Mouse (Mus musculus) C2C12 (cell line): ENCODE results near the gene Mctp1. TPM values are rescaled to one million over a fixed set of nuclear protein-coding genes. Genes with fewer than 3 reads are reported as not detected.

Experiments used
- H3K27me3 ChIP-seq: one replicate; pipeline ENCODE4 v1.6.1; 2011; ENCODE audit not compliant: control insufficient read depth, insufficient read depth, insufficient read length
- H3K36me3 ChIP-seq: one replicate; pipeline ENCODE4 v1.6.1; 2011; ENCODE audit not compliant: control insufficient read depth, insufficient read depth
- H3K4me3 ChIP-seq: one replicate; pipeline ENCODE4 v1.5.1; 2011; ENCODE audit warnings: mild to moderate bottlenecking, control low read depth; ENCODE audit not compliant: poor library complexity, insufficient read depth, severe bottlenecking
- H3K79me2 ChIP-seq: one replicate; pipeline ENCODE4 v1.6.1; 2011; ENCODE audit not compliant: control insufficient read depth, insufficient read depth
- H3K79me3 ChIP-seq: one replicate; pipeline ENCODE4 v1.6.1; 2011; ENCODE audit warnings: low read depth, control low read depth
- H3ac ChIP-seq: one replicate; pipeline ENCODE3; 2011; ENCODE audit warnings: low read depth; ENCODE audit not compliant: control insufficient read depth, insufficient read length
- CEBPB ChIP-seq: IDR thresholded peaks from one replicate; pipeline ENCODE4 v1.6.1; 2011; ENCODE audit warnings: low read depth, mild to moderate bottlenecking, control low read depth, moderate library complexity
- CTCF ChIP-seq: IDR thresholded peaks from one replicate; pipeline ENCODE4 v1.5.1; 2011; ENCODE audit not compliant: control insufficient read depth, insufficient read depth, insufficient read length
- FOSL1 ChIP-seq: IDR thresholded peaks from one replicate; pipeline ENCODE4 v1.8.0; 2011; ENCODE audit warnings: mild to moderate bottlenecking, low read length; ENCODE audit not compliant: poor library complexity, insufficient read depth, severe bottlenecking
- MAX ChIP-seq: IDR thresholded peaks from one replicate; pipeline ENCODE4 v1.6.1; 2011; ENCODE audit warnings: mild to moderate bottlenecking, control low read depth
- MYOD1 ChIP-seq: IDR thresholded peaks from one replicate; pipeline ENCODE4 v1.6.1; 2011; ENCODE audit warnings: low read depth; ENCODE audit not compliant: control insufficient read depth, insufficient read length
- MYOG ChIP-seq: IDR thresholded peaks from one replicate; pipeline ENCODE4 v1.6.1; 2011; ENCODE audit not compliant: control insufficient read depth, insufficient read length; ENCODE audit errors: extremely low read depth
- USF1 ChIP-seq: IDR thresholded peaks from one replicate; pipeline ENCODE4 v1.6.1; 2011; ENCODE audit warnings: low read depth, mild to moderate bottlenecking, control low read depth, moderate library complexity
- polyA plus RNA-seq: library from polyadenylated mRNA; unstranded; fragments of >200 nt; fragmentation: generic; extraction: Trizol; gene quantifications from one replicate; pipeline ENCODE4 v1.2.1, GENCODE M21; 2012; ENCODE audit warnings: missing spikeins

Mctp1 gene
- polyA plus RNA-seq, 1 experiment, result 0.36 TPM

DNA sequence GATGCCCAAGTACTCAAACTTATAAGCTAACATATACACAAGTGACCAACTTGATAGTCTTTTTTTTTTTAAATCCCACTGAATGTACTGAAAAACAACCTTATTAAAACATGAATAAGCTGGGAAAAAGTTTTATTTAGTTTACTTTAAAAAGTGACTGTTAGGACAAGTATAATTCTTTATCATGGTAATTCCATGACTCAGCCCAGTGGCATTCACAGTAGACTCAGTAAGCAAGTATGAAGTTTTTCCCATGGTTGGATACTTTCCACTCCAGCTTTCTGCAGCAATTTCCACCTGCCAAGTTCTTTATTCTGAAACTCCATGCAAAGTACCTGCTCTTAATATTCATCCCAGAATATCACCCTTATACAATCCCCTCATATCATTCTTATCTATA is 97.3 kb downstream of the Mctp1 start:
- H3K27me3 ChIP-seq, result no peaks in the 10 kb centered on the region
- H3K4me3 ChIP-seq, result no peak overlapping the region
- no peak overlapping the region for H3ac ChIP-seq
- TF ChIP-seq MYOD1, result no peak
- no peak for TF ChIP-seq MAX
- no peak for TF ChIP-seq CTCF
- TF ChIP-seq FOSL1, result no peak
- no peak for TF ChIP-seq USF1
- no peak for TF ChIP-seq MYOG
- no peak for TF ChIP-seq CEBPB
- no peaks in the 10 kb centered on the region for H3K79me2 ChIP-seq
- no peaks in the 10 kb centered on the region for H3K36me3 ChIP-seq
- no peaks in the 10 kb centered on the region for H3K79me3 ChIP-seq

DNA sequence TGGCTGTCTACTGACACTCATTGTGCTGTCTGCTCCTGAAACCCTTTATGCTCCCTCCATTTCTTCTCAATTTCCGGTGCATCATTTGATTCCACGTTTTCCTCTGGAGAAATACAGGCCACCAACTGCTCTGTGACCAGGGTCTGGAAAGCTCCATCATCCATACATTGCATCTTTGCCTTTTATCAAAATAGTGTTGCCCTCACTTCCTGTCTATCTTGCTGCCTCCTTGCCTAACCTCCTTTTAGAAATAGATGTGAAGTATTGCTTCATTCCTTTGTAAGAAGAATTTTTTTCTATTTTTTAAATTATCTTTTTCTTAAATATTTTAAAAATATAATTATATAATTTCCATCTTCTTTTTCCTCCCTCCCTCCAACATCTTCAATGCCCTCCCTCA is 98.7 kb downstream of the Mctp1 start:
- TF ChIP-seq FOSL1, result no peak
- TF ChIP-seq MYOG, result no peak
- no peak for TF ChIP-seq MAX
- no peak for TF ChIP-seq CTCF
- no peak for TF ChIP-seq MYOD1
- no peak for TF ChIP-seq USF1
- TF ChIP-seq CEBPB, result no peak
- H3K27me3 ChIP-seq, result no peaks in the 10 kb centered on the region
- no peak overlapping the region for H3K4me3 ChIP-seq
- no peaks in the 10 kb centered on the region for H3K36me3 ChIP-seq
- no peaks in the 10 kb centered on the region for H3K79me2 ChIP-seq
- no peak overlapping the region for H3ac ChIP-seq
- H3K79me3 ChIP-seq, result no peaks in the 10 kb centered on the region

DNA sequence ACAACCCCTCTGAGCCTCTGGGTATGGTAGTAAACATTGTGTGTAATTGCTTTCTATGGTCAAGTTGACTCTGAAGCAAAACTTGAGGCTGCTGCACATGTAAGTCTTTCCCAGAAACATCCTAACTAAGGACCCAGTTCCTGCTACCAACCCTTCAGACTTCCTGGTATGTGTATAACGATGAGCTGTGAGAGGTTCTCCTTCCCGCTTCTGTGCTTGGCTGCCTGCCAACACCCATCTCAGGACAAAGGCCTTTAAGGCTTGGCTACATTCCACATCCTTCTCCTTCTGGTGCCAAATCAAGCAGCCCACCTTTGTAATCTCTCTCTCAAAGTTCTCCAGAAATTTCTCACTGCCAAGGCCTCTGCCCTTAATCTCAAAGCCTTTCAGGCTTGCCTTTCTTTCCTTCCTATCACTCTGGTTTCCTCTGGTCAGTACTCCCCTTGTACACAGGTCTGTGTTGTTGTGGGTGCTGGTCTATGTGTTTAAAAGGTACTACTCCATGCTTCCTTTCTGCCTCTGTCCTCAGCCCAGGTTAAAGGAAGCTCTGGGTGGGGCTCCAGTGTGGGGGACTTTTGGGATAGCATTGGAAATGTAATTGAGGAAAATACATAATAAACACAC is 99.9 kb downstream of the Mctp1 start:
- Histone ChIP-seq H3K36me3 (no peaks in the 10 kb centered on the region), H3K4me3 (no peak overlapping the region), H3K27me3 (no peaks in the 10 kb centered on the region), H3ac (no peak overlapping the region), H3K79me2 (no peaks in the 10 kb centered on the region), H3K79me3 (no peaks in the 10 kb centered on the region)
- TF ChIP-seq USF1, result no peak
- TF ChIP-seq CEBPB, result no peak
- TF ChIP-seq FOSL1, result no peak
- no peak for TF ChIP-seq MYOD1
- no peak for TF ChIP-seq MAX
- no peak for TF ChIP-seq MYOG
- TF ChIP-seq CTCF, result no peak

DNA sequence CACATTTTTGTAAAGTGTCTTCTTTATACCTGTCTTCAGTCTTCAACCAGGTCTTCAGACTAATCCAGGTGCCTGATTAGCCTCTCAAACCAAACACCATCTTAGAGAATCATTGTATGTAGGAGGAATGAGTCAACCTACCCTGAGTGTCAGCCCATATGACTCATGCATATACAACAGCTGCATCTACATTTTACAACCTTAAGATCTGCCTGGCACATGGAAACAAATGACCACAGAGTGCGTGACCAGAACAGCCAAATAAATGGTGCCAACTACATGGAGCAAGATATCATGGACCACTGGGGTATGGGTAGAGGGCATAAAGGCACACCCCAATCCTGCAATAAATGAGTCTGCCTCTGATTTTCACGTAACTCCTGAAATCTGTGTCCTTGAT is 131.6 kb downstream of the Mctp1 start:
- TF ChIP-seq MAX (no peak), FOSL1 (no peak), MYOD1 (peak; percentile 83), USF1 (no peak), CTCF (no peak)
- Histone ChIP-seq H3K27me3 (no peaks in the 10 kb centered on the region), H3K79me2 (no peaks in the 10 kb centered on the region), H3K36me3 (no peaks in the 10 kb centered on the region), H3K4me3 (no peak overlapping the region), H3K79me3 (no peaks in the 10 kb centered on the region), H3ac (no peak overlapping the region)

DNA sequence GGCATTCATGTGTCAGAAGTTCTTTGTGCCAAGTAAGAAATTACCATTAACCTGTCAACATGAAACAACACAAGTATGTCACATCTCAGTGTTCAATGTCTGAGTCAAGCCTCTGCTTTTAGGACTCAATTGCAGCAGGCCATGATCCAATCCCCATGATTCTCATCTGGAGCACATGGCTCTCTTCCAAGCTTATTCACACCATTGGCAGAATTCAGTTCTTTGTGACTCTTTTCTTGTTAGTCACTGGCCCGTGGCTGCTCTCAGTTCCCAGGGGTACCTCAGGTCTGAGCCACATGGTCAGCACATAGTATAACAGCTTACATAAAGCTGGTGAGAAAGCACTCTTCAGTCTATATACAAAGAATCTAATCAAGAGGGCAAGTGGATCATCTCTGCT is 138.8 kb downstream of the Mctp1 start:
- no peaks in the 10 kb centered on the region for H3K79me3 ChIP-seq
- no peaks in the 10 kb centered on the region for H3K36me3 ChIP-seq
- no peak overlapping the region for H3ac ChIP-seq
- TF ChIP-seq USF1 (no peak), CTCF (no peak), MAX (no peak), FOSL1 (no peak), MYOG (no peak), MYOD1 (no peak), CEBPB (no peak)
- no peaks in the 10 kb centered on the region for H3K27me3 ChIP-seq
- no peak overlapping the region for H3K4me3 ChIP-seq
- no peaks in the 10 kb centered on the region for H3K79me2 ChIP-seq

DNA sequence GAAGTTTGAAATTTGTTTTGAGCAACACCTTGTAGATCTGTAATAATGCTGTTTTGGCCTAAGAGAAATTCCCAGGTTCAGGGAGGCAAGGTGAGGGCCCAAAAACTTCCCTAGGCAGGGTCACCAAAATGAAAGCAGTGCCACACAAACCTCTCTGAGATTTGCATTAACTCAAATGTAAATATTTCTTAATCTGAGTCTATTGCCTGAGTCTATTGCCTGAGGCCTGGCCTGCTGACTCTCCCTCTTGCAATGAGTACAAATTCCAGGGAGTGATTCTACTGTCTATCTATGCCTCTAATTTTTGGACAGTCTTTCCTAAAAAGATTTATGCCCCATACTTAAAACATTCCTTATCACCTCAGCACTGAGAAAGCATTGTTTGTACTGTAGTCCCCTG is 143.0 kb downstream of the Mctp1 start:
- H3ac ChIP-seq, result no peak overlapping the region
- H3K79me3 ChIP-seq, result no peaks in the 10 kb centered on the region
- H3K4me3 ChIP-seq, result no peak overlapping the region
- no peaks in the 10 kb centered on the region for H3K79me2 ChIP-seq
- no peaks in the 10 kb centered on the region for H3K36me3 ChIP-seq
- H3K27me3 ChIP-seq, result no peaks in the 10 kb centered on the region
- TF ChIP-seq CEBPB, result no peak
